Mouse (Mus musculus) cerebellum, adult (tissue): ENCODE data around the gene Abraxas2.
A peak's percentile ranks its signal among the peaks of the same experiment; 100 is the strongest.

Source experiments
- ATAC-seq: cut with Nextera tagmentation; 2 replicates; pipeline ENCODE4 v1.9.2; 2017; ENCODE audit warnings: mild to moderate bottlenecking, moderate library complexity, mixed read lengths; ENCODE audit not compliant: insufficient number of reproducible peaks, low FRiP score, low TSS enrichment

The Abraxas2 gene

DNA sequence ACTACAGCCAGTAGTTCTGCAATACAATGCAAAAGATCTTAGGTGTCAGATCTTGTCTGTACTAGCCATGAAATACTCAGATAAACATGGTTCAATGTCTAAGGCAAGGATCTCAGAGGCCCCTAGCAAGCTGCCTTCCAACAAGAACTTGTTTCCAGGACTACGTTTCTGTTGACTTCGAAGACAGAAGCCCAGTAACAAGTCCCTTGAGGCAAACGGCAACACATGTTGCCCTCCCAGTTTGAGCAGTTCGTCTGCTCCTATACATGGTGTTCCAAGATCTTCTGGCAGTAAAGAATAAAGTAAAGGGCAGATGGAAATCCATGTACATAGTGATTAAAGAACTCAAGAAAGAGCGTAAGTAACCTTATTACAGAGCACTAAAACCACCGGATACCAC lies 5.7 kb upstream of the Abraxas2 start:
- no peak for ATAC-seq

DNA sequence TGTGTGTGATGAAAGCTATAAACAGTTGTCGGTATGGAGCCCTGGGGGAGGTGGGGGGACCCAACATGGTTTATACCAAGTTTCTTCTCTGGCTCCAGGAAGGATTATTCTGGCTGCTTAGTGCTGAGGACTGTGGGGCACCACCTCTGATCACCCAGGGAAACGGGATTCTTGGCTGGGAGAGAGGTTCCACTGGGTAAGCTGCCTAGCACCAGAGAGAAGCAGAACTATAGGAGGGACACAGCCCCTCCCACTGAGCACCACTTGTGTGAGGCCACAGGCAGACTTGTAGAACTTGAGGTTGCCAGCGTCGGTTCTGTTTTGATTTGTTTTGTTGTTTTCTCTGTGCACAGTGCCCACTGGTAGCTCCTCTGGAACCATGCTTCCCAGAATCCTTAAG lies 5.1 kb upstream of the Abraxas2 start:
- ATAC-seq, result no peak

DNA sequence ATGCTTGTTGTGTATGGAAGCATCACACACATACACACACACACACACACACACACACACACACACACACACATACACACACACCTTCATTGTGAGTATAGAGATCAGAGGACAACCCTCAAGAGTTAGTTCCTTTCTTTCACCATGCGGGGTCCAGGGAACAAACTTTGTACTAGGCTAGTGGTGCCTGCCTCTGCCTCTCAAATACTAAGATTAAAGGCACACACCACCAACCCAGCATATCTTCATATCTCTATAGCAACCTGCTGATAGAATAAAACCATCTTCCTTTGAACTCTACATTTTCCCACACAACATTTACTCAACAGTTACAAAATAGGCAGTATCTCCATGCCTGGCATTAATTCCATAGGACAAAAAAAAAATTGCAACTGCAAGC lies 2.9 kb upstream of the Abraxas2 start:
- ATAC-seq, result no peak

DNA sequence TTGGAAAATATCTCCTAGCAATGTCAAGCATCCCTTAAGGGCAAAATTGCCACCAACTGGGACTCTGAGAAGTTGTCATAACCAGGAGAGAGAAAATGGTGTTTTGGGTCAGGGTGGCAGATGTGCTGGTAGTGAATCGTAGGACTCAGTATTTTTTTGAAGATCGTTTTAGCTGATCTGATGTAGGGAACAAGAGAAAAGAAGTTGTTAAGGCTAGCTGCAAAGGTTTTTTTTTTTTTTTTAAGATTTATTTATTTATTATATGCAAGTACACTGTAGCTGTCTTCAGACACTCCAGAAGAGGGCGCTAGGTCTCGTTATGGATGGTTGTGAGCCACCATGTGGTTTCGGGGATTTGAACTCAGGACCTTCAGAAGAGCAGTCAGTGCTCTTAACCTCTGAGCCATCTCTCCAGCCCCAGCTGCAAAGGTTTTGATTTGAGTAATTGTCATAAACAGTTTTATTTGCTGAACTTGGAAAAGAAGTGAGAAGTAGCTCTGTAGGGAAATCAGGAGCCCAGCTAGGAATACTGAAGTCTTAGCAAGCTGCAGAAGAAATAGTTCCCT lies 899 bp upstream of the Abraxas2 start:
- ATAC-seq, result no peak

DNA sequence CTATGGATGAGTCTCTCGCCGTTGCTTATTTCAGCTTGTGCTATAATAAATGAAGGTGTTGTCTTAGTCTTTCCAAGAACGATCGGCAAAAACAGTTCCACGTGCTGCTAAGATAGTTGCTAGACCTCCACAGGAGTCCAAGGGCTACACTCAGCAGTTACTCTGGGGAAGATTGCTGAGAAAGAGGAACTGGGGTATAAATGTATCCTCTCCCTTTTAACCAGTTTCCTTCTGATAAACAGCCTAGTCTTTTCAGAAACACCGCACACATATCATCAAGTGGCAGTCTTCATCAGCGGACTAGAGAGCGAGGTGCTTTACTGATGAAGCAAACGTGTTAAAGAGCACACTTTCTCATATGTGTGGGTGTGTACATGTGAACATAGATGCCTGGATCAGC lies 7.3 kb downstream of the Abraxas2 start:
- ATAC-seq, result no peak

DNA sequence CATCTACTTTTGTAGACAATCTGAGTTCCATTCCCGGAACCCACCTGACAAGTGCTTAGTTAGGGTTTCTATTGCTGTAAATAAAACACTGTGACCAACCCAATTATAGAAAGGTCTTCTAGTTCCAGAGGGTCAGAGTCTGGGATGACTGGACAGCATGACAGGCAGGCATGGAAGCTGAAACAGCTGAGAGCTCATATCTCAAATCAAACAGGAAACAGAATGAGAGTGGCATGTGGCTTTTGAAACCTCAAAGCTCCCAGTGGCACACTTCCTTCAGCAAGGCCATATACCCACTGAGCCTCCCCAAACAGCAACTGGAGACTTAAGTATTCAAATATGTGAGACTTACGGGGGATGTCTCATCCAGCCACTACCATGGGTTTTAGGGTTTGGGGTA lies 14.0 kb downstream of the Abraxas2 start:
- no peak for ATAC-seq

DNA sequence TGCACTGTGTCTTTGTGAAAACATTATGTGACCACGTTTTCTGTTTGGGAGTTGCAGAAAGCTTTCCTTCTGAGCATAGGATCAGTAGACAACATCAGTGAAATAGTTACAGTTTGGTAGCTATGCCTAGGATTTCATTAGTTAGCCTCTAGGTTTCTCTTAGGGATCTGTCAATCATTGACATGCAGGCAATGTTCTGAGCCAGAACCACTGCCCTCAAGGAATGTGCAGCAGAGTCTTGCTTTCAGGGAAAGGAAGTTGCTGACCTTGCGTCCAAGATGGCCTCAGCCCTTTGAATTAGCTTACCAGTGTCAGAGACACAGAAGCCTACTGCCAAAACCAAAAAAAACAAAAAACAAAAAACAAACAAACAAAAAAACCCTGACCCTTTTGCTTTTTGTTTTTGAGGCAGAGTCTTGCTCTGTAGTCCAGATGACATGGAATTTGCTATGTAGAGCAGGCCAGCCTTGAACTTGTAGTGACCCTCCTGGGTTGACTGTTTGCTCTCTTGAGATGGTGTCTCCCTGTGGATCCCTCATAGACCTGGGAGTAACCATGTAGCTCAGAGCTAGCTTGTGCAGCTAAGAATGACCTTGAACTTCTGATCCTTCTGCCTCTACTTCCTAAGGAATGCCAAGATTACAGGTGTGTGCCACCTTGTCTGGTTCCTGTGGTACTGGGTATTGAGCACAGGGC lies 16.5 kb downstream of the Abraxas2 start:
- no peak for ATAC-seq

DNA sequence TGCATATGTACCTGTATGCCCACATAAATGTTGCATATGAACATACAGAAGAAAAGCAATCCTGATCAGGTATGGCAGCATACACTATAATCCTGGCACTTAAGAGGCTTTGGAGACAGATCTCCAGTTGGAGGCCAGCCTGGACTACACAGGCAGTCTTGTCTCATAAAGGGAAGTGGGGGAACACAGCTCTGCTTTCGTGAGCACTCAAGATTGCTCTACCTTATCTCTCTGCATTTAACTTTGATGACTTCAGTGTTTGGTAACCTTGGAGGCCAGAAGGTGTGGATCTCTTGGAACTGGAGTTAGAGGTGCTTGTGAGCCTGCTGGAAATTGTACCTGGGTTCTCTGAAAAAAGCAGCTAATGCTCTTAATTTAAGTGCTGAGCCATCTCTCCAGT lies 21.3 kb downstream of the Abraxas2 start:
- no peak for ATAC-seq

DNA sequence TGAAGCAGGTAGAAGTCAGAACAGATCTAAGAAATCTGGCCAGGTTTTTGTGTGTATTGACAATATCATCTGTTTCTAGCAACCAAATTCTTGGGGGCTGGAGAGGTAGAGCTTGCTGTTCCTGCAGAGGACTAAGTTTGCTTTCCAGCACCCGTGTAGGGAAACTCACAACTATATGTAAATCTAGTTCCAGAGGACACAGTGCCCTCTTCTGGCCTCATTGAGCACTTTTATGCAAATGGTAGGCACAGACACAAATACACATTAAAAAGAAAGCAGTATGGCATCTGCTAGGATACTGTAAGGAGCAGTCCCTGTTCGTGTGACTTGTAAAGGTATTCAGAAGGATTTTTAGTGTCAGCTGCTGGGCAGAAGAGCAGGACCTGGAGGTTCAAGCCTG lies 23.3 kb downstream of the Abraxas2 start:
- no peak for ATAC-seq

DNA sequence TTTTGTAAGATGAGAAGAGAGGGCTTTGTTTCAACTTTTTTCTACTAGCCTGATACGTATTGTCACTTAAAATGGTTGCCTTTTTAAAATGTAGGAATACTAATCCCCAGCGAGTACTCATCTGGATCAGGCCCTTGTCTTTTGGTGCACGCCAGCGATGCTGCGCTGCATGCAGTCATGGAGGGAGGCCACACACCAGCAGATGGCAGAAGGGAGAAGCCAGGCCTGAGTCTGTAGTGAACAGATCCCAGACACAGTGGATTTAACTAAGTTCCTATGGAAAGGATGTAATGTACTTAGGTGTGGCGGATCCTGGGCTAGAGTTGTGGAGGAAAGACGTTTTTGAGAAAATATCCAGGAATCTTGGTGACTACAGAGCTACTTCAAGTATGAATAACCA lies 25.0 kb downstream of the Abraxas2 start:
- no peak for ATAC-seq

DNA sequence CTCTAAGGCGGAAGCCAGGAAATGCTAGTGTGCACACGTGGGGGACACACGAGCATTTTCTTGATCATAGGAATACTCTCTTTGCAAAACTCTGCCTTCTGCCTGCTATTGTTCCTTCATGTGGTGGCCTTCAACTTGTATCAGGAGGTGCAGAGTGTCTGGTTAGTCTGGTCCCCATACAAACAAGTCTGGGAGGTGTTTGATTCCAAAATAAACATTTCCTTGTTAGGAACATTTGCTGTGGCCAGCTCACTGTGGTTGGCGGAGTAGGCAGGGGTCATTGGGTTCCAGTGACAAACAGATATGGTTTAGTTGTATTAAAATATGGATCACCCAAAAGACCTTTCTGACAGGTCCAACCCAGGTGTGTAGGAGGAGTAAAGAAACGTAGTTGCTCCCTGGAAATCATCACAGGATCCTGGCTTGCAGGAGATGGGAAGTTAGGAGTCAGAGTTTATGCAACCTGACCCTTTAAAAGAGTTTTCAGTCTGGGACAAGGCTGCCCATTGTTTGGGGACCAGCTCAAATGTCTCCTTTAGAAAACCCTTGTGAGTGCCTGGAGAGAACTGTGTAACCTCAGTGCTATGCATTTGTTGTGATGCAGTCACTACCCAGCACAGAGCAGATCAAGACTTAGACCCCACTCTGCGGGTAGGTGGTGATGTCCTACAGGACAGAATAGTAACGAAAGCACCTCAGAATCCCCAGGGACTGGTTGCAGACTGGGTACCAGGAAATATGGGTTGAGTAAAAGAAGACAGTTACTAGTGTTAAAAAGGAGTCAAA lies 28.2 kb downstream of the Abraxas2 start:
- no peak for ATAC-seq

DNA sequence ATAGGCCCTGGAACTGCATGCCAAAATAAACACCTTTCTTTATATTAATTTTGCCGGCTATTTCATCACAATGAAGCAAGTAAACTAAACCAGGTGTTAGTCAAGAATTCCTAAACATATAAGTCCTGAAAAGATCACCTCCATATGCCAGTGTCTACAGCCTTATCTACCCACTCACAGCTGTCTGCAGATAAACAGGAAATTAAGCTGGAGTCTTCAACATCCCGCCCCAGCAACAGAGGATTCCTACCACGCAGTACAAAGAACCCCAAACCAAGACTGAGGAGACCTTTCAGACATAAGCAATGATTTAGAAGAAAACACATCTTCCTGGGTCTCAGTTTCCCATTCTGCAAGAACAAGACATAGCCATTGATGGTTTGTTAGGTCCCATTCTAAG lies 29.0 kb downstream of the Abraxas2 start:
- ATAC-seq, result no peak

DNA sequence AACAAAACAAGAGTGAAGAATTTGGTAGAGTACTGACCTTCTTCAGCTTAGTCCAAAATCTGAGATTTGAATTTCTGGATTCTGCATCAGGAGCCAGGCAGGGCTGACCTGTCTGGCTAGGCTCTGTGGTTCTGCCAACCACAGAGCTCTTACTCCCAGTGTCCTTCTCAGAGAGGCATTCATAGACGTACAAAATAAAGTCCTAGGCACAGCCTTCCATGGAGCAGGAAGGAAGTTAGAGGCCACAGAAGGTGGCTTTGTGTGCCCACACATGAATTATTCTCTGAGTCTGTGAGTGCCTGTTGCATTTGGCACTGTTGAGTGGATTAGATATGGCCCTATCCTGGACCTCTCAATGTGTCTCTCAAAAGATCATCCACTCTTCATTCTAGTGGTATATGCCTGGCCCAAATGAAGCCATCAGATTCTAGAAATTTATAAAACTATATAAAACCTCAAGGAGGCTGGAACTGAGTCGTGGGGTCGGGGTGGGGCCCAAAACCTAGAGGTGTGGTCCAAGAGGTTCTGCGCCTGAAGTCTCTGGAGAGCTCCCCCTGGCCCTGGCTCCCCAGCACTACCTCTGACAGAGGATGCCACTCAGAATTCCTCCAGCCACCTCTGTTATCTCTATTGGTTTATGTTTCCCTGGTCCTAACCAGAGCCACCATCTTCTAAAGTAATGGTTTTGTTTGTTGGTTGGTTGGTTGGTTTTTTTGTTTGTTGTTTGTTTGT lies 29.7 kb downstream of the Abraxas2 start:
- ATAC-seq, result no peak

DNA sequence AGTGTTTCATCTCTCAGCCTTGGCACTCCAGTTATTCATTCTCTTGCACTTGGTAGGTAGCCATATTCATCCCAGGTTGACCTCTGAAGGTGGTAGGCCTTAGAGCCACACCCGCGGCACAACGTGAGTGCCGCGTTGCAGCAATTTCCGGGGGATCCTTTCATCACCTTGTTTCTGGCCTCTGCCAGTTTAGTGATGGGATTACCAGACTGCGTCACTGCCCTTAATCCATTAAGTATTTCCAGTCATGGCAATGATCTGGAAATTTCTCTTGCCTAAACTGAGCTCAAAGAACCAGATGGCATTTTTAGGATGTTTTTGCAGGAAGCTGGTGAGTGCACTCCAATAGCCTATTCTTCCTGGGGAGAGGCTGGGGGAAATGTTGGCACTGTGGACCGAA lies 30.7 kb downstream of the Abraxas2 start:
- ATAC-seq, result no peak

DNA sequence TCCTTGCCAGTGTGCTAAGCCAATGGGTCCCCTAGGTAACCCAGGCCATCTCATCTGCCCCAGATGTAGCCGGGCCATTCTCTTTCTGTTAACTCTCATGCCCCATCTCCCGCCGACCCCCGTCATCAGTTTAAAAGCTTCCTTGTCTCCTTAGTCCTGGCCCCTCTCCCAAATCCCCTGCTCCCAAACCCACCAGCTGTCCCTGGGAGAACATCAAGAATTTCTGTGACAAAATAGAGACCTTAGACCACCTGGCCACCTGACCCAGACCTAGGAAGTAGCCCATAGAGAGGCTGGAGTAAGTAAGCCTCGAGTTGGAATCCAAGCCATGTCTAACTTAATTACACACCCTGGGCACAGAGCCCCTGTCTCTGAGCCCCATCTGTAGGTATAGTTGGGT lies 31.2 kb downstream of the Abraxas2 start:
- ATAC-seq, result no peak

DNA sequence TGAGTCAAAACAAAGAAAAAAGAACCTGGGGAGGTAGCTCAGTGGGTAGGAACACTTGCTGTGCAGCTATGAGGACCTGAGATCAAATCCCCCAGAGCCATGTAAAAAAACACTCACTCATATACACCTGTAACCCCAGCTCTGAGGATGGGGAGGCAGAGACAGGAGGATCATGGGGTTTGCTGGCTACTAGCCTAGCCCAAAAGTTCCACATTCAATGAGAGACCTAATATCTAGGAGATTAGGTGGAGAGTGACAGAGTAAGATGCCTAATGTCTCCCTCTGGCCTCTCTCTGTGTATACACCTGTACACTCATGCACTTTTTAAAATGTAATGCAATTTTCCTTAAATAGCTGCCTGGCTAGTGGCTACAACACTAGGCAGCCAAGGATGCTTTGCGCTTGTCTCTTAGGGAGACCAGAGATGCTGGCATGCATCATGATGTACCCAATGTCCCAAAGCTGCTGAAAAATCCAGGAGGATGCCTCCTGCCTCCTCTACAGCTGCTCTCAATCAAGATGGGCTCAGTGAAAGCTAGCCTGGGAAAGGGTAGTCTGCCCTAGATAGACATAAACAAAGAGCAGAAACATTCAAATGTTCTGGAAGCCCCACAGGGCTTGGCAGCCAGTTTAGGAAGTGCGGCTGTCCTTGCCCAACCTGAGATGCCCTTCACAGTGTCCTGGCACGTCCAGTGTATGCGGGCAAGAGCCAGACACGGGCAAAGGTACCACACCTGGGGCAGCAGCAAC lies 32.7 kb downstream of the Abraxas2 start:
- peak; percentile 66 for ATAC-seq

DNA sequence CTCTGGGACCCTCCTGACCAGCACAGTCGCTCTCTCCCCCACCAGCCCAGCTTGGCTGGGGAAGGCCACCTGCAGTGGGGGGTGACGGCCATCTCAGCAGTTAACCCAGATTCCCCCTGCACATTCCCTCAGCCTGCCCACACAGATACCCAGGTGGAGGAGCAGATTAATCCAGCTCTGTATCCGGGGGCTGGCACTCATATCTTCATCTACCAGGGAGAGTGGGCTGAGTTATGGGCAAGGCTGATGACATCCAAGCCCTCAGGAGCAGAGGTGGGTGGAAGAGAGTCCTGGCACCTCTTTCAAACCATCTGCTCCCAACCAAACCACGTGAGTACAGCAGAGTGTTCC lies 33.3 kb downstream of the Abraxas2 start:
- ATAC-seq, result peak; percentile 89

DNA sequence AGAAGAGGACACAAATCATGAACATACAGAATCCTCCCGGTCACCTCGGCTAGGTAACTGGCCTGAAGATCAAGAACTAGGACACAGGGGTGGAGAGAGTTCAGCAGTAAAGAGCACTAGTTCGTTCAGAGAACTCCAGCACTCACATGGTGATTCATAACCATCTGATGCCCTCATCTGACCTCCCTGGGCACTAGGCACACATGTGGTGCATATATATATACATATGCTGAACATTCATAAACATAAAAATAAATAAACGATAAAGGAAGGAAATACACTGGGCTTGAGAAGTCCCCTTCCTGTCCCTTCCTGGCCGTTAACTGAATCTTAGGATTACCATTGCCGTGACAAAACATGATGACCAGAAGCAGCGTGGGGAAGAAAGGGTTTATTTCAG lies 33.8 kb downstream of the Abraxas2 start:
- ATAC-seq, result no peak

DNA sequence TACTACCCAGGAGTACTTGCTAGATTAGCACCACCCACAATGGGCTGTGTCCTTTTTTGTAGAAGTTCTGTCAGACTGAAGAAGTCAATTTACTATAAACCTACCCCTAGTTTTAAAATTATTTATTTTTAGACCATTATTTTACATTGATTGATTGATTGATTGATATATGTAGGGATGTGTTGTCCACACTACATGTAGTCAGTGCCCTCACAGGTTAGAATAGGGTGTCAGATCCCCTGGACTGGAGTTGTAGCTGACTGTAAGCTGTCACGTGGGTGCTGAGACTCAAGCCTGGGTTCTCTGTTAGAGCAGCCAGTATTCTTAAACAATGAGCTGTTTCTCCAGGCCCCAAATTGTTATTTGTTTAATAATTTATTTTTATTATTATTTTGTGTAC lies 34.3 kb downstream of the Abraxas2 start:
- no peak for ATAC-seq

DNA sequence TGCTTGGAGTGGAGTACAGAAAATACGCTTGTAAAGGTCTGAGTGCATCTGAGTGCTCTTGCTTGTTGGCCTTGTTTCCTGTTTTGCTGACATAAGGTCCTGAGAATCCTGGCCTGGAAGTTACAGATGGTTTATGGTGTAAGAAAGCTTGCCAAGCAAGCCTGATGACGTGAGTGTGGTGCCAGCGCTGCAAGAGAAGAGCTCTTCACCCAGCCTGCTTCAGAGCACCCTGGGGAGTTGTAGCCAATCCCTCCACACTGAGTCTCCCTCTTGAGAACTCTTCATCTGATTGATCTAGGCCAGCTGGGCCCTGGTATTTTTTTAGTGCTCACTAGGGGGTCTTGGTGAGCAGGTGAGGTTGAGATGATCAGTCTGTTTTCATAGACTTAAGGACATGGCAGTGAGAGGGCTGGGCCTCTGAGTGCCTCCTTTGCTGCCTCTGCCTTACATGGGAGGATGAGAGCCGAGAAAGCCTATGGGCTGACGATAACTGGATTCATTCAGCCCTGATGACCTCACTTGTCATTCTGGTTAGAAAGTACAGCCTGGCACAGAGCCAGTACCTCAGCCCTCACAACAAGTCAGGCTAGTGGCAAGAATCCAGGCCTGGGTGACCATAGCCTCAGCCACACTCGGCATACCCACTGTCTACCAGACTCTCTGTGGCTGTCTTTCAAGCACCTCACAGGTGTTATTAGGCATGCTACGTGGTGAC lies 36.0 kb downstream of the Abraxas2 start:
- ATAC-seq, result 0 out of 2 replicates have a peak, but pooled peaks have one; percentile 11
